Mouse (Mus musculus): ENCODE measurements around the gene Incenp.
"Not testable (repeated sequence)": the region's sequence is repeated elsewhere in the genome, so short reads cannot be mapped to it uniquely, and the experiment has no call there.

Incenp gene

DNA sequence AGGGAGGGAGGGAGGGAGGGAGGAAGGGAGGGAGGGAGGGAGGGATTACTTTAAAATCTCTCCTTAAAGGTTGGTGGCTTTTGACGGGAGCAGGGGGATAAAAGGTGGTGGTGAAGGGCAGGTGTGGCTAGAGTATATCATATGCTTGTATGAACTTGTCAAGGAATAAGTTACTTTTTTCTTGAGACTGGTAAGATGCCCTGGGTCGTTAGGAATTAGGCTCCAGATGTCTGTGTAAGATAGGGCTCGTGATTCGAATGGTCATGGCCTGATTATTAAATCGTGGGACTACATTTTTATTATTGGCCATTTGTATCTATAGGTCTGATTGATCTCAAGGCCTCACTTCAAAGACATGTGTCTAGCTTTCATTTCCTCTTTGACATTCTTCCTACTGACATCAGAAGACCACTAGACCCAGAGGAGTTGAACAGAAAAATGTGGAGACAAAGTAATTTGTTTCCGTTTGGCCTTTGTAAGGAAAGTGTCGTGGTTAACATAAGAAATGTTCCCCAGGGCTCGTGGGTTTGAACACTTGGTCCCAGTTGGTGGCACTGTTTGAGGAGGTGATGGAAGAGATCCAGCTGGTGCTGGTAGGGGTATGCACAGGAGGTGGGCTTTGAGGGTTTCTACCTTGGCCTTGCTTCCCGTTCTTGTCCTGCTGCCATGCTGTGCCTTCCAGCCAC is 19.0 kb upstream of the Incenp start:
- DNase-seq, result no peak

- DNase-seq, result no peak
Measured at GRCm38 (mm10) chr19:9917727-9918126, 18.4 kb upstream of the Incenp start.

DNA sequence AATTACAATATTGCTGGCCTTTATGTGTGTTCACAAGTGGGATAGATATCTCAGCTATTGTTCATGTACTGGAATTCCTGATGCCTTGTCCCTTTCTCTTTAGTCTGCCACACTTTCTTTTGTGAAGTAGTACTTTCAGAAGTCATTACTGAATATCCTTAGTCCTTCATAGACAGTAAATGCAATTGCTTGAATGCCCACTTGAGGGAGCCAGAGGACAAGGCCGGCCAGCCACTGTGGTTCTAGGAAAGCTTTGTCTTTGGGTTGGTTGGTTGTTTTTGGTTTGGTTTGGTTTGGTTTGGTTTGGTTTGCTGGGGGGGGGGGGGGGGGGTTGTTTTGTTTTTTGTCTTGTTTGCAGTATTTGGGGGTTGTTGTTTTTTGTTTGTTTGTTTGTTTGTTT is 16.6 kb upstream of the Incenp start:
- peak; percentile 88 to 90 for DNase-seq

- DNase-seq, result no peak
Measured at GRCm38 (mm10) chr19:9914346-9914745, 15.0 kb upstream of the Incenp start.

DNA sequence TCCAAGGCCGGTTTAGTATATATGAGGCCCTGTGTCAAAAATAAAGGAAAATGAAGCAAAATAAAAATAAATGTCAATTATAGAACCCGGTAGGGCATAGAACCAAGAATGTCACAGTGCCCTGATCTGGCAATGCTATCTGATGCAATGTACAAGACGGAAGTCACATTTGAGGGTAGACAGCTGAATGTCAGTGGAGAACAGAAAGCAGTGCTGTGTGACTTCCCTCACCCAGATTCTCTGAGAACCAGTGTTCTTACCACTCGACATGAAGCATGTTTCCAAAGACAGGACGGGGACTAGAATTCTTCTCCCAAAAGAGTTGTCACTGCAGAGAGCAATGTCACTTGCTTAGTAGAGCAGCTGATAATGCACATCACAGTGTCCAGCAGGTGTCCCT is 14.4 kb upstream of the Incenp start:
- DNase-seq, result no peak

DNA sequence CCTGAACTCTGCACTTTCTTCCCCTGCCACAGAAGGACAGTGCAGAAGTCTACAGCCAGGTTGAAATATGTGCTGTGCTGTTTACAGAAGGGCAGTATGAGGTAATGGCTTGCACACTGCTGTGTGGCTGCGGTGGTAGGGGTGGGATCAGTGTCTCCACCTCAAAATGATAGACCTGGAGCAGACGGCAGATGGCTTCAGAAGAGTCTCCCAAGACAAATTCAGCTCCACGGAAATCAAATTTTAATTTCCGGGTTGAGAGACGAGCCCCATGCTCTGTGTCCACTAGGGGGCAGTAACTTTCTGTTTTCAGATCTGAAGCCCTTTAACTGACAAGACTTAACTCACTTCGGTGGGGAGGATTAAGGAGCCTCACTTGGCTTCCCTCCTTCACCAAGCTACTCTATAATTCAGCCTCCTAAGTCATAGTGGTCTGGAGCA is 12.0 kb upstream of the Incenp start:
- peak; percentile 59 to 69 for DNase-seq

- DNase-seq, result no peak
Measured at GRCm38 (mm10) chr19:9909351-9909750, 10.0 kb upstream of the Incenp start.

DNA sequence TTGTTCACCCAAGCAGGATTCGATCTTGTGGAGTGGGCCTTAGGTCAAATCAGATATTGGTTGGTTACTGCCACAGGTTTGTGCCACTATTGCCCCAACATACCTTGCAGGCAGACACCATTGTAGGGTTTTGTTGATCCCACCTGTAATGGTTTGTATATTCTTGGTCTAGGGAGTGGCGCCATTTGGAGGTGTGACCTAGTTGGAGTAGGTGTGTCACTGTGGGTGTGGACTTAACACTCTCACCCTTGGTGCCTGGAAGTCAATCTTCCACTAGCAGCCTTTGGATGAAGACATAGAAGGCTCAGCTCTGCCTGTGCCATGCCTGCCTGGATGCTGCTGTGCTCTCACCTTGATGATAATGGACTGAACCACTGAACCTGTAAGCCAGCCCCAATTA is 1.3 kb upstream of the Incenp start:
- DNase-seq, result not testable (repeated sequence)

- DNase-seq, result no peak
Measured at GRCm38 (mm10) chr19:9899780-9900146, 412 bp upstream of the Incenp start.

- no peak for DNase-seq
Measured at GRCm38 (mm10) chr19:9898339-9899066, 848 bp downstream of the Incenp start.

DNA sequence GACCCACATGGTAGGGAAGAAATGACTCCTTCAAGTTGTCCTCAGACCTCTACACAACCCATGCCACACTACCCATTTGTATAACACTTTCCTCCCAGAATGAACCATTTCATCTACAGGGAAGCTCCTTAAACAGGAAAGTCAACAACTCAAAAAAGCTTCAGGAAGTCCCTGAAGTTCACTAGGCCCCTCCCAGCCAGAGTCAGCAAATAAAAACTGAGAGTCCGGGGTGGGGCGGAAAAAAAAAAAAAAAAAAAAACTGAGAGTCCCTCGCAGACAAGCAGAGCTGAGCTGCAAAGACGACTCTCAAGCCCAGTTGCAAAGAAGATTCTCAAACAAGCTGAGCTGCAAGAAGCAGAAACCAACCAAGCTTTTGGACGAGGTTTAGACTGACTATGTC is 3.3 kb downstream of the Incenp start:
- DNase-seq, result no peak

DNA sequence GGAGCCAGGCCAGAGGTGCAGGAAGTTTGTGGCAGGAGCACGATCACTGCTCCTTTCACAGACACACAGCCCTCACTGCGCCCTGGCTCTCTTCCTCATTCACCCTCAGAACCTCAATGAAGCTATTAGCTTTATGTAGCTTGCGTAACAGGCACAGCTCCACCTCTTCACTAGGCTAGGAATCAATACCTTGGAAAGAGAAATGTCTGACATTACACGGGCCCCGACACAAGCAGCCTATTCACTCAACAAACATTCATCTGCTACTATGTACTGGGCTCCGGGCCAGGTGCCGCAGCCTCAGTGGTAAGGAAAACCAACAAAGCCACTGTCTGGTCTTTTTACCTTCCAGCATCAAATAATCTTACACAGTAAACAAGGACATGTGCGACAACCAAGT is 12.6 kb downstream of the Incenp start:
- no peak for DNase-seq

DNA sequence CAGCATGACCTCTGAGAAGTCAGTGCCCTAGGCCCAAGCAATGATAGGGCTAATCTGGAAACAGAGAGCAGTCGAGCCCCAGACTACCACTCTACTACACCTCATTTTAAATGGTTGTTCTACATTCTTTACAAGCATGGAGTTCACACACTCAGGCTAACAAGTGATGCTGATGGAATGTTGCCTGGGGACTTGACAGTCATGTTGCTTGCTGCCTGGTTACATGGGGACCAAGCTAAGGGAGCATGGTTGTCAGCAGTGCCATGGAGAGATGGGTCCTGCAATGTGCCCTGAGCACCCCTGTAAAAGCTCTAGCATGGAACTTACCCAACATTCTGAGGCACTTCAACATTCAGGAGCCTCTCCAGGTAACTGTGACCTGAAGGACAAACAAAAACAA is 13.0 kb downstream of the Incenp start:
- DNase-seq, result no peak

- no peak for DNase-seq
Measured at GRCm38 (mm10) chr19:9878186-9878835, 21.0 kb downstream of the Incenp start.

DNA sequence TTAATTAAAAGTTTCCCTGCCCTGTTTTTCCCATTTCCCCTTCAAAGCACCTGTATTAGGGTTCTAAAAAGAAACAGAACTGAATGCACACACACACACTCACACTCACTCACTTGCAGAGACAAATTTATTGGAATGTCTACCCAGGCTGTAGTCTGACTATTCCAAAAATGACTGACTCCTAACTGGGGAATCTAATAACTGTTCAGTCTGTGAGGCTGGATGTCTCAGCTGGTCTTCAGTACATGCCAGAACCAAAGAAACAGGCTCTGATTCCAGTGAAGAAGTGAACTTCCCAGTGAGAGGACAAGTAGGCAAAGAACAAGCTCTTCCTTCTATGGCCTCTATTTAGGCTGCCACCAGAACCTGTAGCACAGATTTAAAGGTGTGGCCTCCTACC is 33.9 kb downstream of the Incenp start:
- no peak for DNase-seq

DNA sequence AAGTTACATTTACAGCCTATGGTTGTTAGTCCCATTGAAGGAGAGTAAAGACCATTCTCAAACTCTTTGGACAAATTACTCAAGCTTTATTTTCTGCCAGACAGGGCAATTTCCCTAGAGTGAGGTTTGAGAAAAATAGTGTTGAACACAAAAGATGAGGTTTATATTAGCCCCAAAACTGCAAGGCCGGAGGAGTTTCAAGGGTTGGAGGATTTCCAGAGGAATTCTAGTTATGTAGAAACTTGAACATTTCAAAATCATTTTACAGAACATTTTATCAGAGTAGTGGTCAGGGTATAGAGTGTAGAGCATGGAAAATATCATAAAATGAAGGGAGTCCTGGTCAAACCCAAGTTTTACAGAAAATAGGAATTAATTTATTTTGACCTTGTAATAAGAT is 34.5 kb downstream of the Incenp start:
- no peak for DNase-seq

GRCm38 (mm10) chr19:9860821-9861220 is 38.5 kb downstream of the Incenp start:
- not testable (repeated sequence) for DNase-seq

DNA sequence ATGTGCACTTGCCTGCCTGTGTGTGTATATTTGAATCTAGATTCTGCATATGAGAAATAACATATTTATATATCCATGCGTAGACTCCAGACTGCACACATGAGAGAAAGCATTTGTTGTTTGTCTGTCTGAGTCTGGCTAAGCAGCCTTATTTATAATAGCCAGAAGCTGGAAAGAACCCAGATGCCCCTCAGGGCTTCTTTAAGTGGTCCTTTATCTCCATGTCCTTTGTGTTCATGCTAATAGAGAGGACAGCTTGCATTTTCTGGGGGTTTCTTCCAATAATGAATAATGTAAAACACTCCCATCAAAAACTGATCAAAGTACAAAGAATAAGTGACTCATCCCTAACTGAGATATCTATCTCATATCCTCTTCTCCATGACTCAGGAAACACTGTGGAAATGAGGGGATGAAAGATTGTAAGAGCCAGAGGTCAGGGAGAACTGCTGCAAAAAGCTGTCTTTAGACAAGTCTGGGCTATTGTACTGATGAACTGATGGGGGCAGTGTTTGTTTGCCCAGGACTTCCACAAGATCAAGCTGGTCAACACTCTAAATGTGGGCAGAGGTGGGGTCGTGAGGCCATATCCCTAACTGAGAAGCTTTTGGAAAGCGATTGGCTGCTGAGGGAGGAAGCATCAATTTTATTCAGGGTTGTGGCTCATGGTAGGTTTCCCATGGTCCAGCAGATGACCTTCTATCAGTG is 49.8 kb downstream of the Incenp start:
- not testable (repeated sequence) for DNase-seq

DNA sequence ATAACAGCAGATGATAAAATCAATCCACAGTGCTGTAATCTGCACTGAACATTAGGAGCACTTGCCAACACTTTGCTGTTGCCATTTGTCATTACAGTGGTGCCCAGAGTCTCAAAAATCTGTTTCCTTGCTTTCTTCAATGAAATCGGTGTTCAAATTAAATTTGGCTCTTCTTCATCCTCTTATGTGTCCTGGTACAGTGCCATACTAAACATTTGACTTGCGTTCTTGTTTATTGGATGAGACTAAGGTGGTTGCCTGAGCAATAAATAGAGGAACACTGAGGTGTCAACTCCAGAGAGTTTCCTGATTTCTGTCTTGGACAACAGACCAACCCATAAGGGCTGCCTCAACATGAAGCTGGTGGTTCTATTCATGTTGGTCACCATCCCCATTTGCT is 52.1 kb downstream of the Incenp start, which contains the start of gene Scgb2a2:
TSS of gene Scgb2a2 (plus strand) at position 301 of the 400 bp plus-strand sequence.
- DNase-seq, result no peak

DNA sequence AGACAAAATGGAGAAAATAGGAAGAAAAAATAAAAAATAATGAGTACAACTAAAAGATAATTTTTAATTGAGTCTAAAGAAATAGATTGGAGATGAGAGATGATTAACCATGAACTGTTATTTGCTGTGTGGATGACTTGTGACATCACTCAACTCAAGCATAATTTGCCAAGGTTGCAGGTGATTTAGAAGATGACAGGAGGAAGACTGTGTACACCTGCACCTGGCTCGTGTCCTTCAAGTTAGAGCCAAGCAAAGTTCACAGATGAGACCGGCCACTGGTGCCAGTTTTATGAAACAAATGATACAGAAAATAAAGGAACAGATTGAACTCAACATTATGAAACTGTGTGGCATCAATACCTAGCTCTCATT is 62.0 kb downstream of the Incenp start:
- DNase-seq, result no peak

GRCm38 (mm10) chr19:9836581-9837340 is 62.6 kb downstream of the Incenp start:
- peak; percentile 63 to 68 for DNase-seq
